Mouse (Mus musculus) adrenal gland, postnatal 14 days (tissue): ENCODE results near the gene Asgr1. TPM values are rescaled to one million over a fixed set of nuclear protein-coding genes. Genes with fewer than 3 reads are reported as not detected.
A peak's percentile ranks its signal among the peaks of the same experiment; 100 is the strongest.
"Not testable (repeated sequence)": the region's sequence is repeated elsewhere in the genome, so short reads cannot be mapped to it uniquely, and the experiment has no call there.

ENCODE experiments used
- DNase-seq: peaks from one replicate; pipeline ENCODE4 v3.0.0; 2021; ENCODE audit warnings: mixed read lengths
- long read RNA-seq, 2 experiments: library from polyadenylated mRNA; stranded (forward); transcript quantifications; one replicate each; pipeline ENCODE4 v2.0.0; 2021
- total RNA-seq: library from RNA; stranded (reverse); gene quantifications from 2 replicates; pipeline ENCODE4 v1.2.3, GENCODE M21; 2021

Asgr1 gene
- 2.2 and 47.3 TPM in 2 replicates for total RNA-seq
- long read RNA-seq, experiment 1, partial matches to known transcripts: 0 of 1 reads
- long read RNA-seq, experiment 1, other reads (novel, unspliced or antisense): 0 of 1 reads
- long read RNA-seq, experiment 2, transcript Asgr1-201 (9 exons, 1,259 nt): major isoform, 34 of 53 reads
- long read RNA-seq, experiment 2, transcript Asgr1-203 (8 exons, 1,169 nt): minor isoform, 5 of 53 reads
- long read RNA-seq, experiment 2, partial matches to known transcripts: 8 of 53 reads
- long read RNA-seq, experiment 2, other reads (novel, unspliced or antisense): 2 of 53 reads

GRCm38 (mm10) chr11:70053898-70054570 is at the start of gene Asgr1:
TSS of gene Asgr1 (plus strand) at chr11:70054085.
- no peak for DNase-seq

GRCm38 (mm10) chr11:70005521-70005920 is 48.4 kb upstream of the Asgr1 start:
- peak; percentile 42 for DNase-seq

GRCm38 (mm10) chr11:70010033-70010432 is 43.9 kb upstream of the Asgr1 start:
- DNase-seq: no peak

GRCm38 (mm10) chr11:70010548-70010947 is 43.3 kb upstream of the Asgr1 start:
- no peak for DNase-seq

GRCm38 (mm10) chr11:70010961-70011360 is 42.9 kb upstream of the Asgr1 start:
- DNase-seq: no peak

- DNase-seq: no peak
Measured at GRCm38 (mm10) chr11:70012931-70013330, 41.0 kb upstream of the Asgr1 start.

- DNase-seq: peak; percentile 47
Measured at GRCm38 (mm10) chr11:70013408-70013807, 40.5 kb upstream of the Asgr1 start.

GRCm38 (mm10) chr11:70014051-70014450 is 39.8 kb upstream of the Asgr1 start:
- DNase-seq: peak; percentile 3

- peak; percentile 94 for DNase-seq
Measured at GRCm38 (mm10) chr11:70014880-70015558, 38.9 kb upstream of the Asgr1 start, which contains the start of gene Acadvl. TSS of gene Acadvl (minus strand) at chr11:70015411.

GRCm38 (mm10) chr11:70015677-70016076 is 38.2 kb upstream of the Asgr1 start:
- no peak for DNase-seq

GRCm38 (mm10) chr11:70016177-70016576 is 37.7 kb upstream of the Asgr1 start:
- not testable (repeated sequence) for DNase-seq

GRCm38 (mm10) chr11:70016669-70017068 is 37.2 kb upstream of the Asgr1 start, which contains the start of gene Dlg4:
TSS of gene Dlg4 (plus strand) at chr11:70016942.
- peak; percentile 2 for DNase-seq

- peak; percentile 9 for DNase-seq
Measured at GRCm38 (mm10) chr11:70017199-70017767, 36.6 kb upstream of the Asgr1 start.

- peak; percentile 74 for DNase-seq
Measured at GRCm38 (mm10) chr11:70018131-70018990, 35.5 kb upstream of the Asgr1 start.

- DNase-seq: no peak
Measured at GRCm38 (mm10) chr11:70019495-70020021, 34.3 kb upstream of the Asgr1 start.

GRCm38 (mm10) chr11:70020022-70020631 is 33.8 kb upstream of the Asgr1 start:
- peak; percentile 13 for DNase-seq

- peak; percentile 78 for DNase-seq
Measured at GRCm38 (mm10) chr11:70020731-70021263, 33.1 kb upstream of the Asgr1 start.

GRCm38 (mm10) chr11:70021264-70022132 is 32.4 kb upstream of the Asgr1 start:
- DNase-seq: peak; percentile 99

GRCm38 (mm10) chr11:70023481-70024150 is 30.3 kb upstream of the Asgr1 start:
- DNase-seq: no peak
